Mouse (Mus musculus): Measurements from ENCODE around the gene Rybp.

The Rybp gene

DNA sequence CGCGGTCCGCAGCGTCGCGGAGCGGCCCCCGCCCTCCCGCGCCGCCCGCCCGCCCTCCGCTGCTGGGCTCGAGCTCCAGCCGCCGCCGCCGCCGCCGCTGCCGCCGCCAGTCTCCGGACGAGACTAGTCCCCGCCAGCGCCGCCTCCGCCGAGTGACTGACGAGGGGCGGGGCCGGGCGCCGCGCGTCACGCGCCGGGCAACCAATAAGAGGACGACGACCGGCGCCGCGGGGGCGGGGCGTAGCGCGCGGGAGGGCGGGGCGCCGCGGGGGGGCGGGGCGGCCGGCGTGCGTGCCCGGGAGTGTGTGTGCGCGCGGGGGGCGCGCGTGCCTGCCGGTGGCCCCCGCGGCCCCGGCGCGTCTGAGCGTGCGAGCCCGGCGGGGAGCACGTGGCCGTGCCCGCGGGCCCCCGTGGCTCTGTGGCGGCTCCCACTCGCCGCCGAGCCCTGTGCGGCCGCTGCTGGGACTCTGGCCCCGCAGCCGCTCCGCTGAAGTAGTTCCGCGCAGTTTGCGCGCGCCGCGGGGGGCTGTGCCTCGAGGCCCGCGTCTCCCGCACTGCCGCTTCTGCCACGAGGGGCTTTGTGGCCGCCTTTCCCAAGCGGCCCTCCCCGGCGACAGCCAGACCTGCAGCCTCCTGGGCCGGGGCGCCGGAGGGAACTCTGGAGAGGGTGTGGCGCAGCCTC lies at the start of gene Rybp:
TSS of gene Rybp (minus strand) at position 152 of the 682 bp plus-strand sequence.
- DNase-seq (ENCODE audit: low spot score): peak; percentile 85

- DNase-seq (ENCODE audit: low spot score): no peak
Measured at GRCm38 (mm10) chr6:100336591-100337148, 49.4 kb upstream of the Rybp start.

DNA sequence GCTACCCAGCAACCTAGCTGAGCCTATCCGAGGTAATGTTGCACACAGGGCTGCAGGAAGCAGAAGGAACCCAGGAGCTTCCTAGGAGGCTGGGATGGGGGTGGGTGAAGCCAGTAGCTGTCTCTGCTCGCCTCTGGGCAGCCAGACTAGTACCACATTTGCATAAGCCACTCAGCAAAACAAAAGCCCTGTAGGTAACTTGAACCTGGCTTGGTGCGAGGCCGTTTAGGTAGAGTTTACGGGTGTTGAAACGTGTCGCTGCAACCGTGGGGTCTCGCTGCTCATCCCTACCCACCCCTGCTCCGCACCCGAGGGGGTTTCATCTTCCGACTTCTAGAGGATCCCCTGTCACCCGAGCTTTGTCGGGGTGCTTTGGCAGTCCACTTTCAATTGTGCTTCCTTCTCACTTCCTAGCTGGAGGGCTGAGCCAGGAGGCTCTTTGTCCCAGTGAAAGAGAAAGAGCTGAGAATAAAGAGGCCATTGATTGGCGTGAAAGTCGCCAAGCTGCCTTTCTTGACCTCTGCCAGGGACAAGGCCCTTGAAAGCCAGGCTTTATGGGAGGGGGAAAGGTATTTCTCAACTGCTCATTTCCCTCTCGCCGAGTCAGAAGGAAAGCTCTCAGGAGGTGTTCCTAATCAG lies 48.3 kb upstream of the Rybp start:
- no peak for DNase-seq (ENCODE audit: low spot score)

DNA sequence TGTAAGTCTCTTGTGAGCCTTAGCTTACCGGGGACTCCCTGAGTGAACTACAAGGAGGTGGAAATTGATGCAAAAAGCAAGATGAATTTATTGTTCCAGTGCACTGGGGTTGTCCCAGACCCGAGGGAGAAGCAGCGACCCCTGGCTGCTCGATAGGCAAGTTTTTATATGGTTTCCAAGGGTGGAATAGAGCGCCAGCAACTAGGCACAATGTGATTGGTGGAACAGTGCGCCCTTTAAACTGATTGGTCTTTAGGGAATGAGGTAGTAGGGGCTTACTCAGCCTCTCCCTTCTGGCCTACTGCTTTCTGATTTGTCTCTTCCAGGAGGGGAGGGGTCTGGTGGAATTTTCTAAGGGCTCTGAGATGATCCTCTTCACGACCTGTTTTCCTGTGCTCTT lies 46.5 kb upstream of the Rybp start:
- DNase-seq (ENCODE audit: low spot score): no peak

DNA sequence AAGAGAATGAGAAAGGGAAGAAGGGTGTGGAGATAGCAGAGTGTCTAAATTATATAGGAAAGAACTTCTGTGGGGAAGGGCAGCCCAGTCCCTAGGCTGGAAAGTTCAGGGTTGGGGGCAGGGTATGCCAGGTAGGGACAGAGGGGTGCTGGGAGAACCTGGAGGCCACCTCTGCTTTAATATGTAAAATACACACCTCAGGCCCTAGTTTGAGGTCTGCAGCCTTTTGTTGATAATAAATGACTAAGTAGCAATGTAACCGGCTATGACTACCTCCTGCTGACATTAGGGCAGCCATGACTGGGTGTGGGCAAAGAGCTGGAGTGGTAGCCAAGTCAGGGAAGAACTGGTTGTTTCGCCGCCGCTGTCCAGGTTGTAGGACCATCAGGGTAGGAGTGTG lies 45.2 kb upstream of the Rybp start:
- DNase-seq (ENCODE audit: low spot score): no peak

GRCm38 (mm10) chr6:100331582-100331981 lies 44.3 kb upstream of the Rybp start:
- no peak for DNase-seq (ENCODE audit: low spot score)

DNA sequence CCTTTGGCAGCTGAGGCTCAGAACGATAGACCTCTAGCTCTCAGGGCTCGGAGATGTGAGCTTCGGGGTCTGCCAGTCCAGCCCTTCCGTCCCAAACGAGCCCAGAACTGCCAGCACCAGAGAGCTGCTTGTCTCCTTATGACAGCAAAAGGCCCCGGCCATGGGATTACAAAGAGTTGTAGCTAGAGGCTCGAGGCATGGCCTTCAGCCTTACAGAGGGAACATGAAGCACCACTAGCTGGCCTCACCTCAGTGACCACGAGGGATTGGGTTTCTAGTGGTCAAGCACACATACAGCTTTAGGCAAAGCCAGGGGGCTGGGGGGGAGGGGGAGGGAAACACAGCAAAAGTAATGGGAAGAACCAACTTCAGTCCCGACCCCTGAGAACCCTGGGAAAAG lies 43.8 kb upstream of the Rybp start:
- DNase-seq (ENCODE audit: low spot score): no peak

DNA sequence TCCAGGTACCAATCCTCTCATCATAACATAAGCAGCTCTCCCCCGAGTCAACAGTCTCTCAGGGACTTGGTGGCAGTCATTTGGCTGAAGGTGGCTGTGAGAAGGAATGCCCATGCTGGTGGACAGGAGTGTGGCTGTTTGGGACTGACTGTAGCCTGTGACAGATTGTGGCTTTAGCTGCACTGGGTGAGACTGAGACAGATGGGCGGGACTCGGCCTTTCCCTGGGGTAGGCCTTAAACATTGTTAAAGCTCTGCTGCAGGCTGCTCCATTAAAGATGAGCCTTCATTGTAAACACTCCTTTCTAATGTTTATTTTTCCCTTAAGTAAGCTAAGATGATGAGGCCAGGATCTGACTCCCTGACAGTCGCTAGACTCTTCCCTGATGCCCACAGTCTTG lies 42.3 kb upstream of the Rybp start:
- DNase-seq (ENCODE audit: low spot score): no peak

- DNase-seq (ENCODE audit: low spot score): no peak
Measured at GRCm38 (mm10) chr6:100327050-100327449, 39.8 kb upstream of the Rybp start.

- DNase-seq (ENCODE audit: low spot score): no peak
Measured at GRCm38 (mm10) chr6:100323756-100324430, 36.6 kb upstream of the Rybp start.

GRCm38 (mm10) chr6:100322561-100322960 lies 35.3 kb upstream of the Rybp start:
- no peak for DNase-seq (ENCODE audit: low spot score)

DNA sequence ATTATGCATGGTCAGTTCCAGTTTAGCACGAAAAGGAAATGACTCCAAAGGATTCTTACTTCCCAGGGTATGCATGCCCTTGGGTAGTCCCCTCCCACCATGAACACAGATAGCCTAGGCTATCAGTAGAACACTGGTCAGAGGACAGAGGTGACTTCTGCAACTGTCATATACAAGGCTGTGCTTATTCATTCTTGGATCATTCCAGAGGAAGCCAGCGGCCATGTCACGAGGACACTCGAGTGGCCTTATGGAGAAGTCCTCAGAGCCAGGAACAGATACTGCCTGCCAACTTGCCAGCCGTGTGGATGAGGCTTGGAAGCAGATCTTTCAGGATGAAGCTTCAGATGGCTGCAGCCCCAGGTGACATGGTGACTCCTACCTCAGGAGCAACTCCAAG lies 34.9 kb upstream of the Rybp start:
- no peak for DNase-seq (ENCODE audit: low spot score)

DNA sequence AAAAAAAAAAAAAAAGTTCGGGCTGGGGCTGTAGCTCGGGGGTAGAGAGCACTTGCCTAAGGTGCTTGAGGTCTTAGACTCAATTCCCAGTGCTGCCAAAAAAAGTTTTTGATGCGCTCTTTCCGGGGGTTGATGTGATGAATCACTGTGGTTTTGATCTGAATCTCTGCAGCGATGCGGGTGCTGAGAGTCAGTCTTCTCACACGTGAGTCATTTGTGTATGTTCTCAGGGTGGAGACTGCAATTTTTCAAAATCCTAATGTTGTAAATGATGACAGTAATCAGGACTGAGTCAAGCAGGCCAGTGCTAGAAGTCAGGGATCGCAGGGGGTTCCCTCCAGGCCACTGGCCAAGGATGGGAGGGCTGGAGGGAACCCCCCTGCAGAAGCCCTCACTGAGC lies 26.9 kb upstream of the Rybp start:
- no peak for DNase-seq (ENCODE audit: low spot score)

DNA sequence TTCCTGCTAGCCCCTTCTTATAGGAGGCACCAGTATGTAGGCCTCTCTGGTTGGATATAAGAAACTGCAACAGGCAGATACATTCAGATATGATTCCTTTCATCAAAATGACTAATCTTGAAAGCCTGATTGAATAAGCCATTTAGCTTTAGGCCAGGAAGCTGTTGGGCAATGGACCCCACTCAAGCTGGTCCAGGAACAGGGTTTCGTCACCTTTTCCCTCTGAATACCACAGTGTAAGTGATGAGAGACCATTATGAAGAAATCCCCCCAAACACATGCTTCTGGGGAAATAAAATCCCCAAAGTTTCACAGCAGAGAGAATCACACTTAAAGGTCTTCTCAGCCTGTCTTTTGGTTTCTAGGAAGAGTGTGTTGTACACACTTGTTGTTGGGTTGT lies 23.9 kb upstream of the Rybp start:
- DNase-seq (ENCODE audit: low spot score): no peak

DNA sequence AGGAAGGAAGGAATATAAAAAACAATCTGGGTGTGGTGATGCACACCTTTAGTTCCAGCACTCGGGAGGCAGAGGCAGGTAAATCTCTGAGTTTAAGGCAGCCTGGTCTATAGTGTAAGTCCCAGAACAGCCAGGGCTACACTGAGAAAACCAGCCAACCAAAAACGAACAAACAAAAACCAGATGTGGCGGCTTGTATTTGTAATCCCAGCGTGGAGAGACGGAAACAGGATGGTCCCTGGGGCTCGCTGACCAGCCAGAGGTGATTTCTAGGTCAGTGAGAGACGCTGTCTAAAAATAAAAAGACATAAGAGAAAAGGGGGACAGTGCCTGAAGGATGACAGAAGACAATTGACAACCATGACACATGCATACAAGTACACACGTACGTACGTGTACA lies 17.5 kb upstream of the Rybp start:
- no peak for DNase-seq (ENCODE audit: low spot score)

GRCm38 (mm10) chr6:100301410-100302108 lies 14.3 kb upstream of the Rybp start:
- no peak for DNase-seq (ENCODE audit: low spot score)

DNA sequence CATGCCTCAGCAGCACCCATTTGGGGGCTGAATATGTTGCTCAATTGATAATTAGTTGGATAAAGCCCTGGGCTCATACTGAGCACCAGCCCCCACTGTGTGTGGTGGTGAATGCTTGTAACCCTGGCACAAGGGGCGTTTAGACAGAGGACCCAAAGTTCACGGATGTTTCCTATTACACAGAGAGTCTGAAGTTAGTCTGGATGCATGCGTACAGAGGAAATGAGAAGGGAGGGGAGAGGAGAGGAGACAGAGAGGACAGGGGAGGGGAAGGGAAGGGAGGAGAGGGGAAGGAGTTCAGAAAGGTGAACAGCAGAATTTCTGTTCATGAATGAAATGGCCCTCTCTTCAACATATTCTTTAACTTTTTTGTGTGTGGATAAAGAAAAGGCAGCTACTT lies 13.5 kb upstream of the Rybp start:
- no peak for DNase-seq (ENCODE audit: low spot score)

DNA sequence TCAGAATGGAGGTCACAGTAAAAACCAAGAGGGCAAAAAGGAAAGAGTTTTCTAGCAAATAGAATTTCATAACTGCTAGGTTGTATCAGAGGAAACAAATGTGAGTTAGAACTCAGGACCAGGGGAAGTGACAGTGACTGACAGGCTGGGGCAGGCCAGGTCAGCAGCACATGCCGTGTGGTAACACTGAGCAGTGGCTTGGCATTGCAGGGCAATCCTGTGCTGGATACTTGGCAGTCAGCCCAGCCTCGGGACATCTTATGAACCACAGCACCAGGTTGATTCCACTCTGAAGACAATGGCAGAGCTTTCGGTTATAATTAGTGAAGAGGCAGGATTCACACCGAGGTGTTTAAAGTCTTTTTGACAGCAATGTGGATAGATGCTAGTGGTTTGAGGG lies 11.7 kb upstream of the Rybp start:
- DNase-seq (ENCODE audit: low spot score): no peak

DNA sequence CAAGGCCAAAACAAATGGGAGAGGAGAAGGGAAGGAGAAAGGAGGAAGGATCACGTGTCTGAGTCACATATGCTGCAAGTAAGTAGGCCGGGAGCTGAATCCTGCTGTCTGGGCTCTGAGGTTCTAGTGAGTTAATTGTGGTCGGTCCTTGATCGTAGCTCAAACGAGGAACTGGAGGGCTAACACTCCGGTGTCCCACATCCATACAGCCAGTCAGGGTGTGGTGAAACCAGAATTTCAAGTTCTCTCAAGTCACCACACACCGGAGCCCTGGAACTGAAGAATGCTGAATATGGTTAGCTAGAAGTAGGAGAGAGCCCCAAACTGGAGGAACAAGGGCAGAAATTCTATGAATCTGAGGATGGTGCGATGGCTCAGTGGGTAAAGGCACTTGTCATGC lies 10.3 kb upstream of the Rybp start:
- no peak for DNase-seq (ENCODE audit: low spot score)

DNA sequence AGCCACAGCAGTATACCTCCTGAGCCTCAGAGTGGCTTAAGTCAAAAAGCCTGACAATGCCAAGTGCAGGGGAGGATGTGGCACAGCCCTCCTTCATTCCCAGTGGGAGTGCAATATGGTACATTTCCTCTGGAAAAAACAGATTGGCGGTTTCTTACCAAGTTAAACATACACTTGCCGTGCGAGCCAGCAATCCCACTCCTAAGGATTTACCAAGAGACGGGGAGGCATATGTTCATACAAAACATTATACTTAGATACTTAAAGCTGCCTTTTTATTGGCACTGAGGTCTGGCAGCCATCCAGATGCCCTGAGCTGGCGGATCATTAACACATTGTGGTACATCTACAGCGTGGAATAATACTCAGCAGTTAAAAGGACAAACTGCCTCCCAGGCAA lies 5.1 kb upstream of the Rybp start:
- no peak for DNase-seq (ENCODE audit: low spot score)

DNA sequence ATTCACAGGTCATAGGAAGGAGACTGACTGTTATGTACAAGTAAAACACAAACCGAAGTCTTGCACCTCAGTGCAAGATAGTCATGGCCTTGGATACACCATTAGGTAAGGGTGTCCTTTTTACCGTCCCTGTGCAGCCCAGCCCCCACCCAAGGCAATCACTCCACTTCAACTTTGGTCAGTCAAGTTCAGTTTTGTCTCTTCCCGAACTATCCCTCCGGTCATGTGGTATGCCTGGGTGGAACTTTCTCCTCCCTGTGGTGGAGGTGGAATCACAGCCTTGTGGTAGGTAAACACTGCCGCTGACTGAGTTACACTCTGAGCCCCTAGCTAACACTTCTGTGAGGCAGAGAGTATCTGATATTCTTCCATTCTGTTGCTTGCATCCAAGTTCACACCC lies 1.8 kb upstream of the Rybp start:
- no peak for DNase-seq (ENCODE audit: low spot score)

DNA sequence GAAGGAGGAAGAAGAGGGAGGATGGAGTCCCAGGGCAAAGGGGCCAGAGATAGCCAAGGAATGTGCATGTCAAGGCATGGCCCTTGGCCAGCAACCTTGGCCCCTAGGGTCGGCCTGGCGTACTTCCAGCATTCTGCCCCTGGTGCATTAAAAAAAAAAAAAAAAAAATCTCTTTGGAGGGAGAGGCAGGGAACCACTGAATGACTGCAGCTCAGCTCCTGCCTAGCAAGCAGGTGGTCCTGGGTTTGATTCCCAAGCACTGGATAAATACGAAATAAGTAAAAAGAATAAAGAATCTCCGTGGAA lies 1.4 kb upstream of the Rybp start:
- DNase-seq (ENCODE audit: low spot score): no peak
